Mouse (Mus musculus) lung, adult 2 months (tissue): ENCODE measurements around the gene Unc5a.

ENCODE experiments used
- CTCF ChIP-seq: fragments of 200-500 bp; IDR thresholded peaks from 2 replicates; pipeline ENCODE4 v1.5.1; 2011; ENCODE audit warnings: mild to moderate bottlenecking, low read length, control low read depth; ENCODE audit not compliant: insufficient read depth
- POLR2A ChIP-seq: fragments of 200-500 bp; IDR thresholded peaks from 2 replicates; pipeline ENCODE4 v1.6.1; 2011; ENCODE audit warnings: low read depth, mild to moderate bottlenecking, control low read depth, low read length, borderline replicate concordance; ENCODE audit errors: extremely low read depth

DNA sequence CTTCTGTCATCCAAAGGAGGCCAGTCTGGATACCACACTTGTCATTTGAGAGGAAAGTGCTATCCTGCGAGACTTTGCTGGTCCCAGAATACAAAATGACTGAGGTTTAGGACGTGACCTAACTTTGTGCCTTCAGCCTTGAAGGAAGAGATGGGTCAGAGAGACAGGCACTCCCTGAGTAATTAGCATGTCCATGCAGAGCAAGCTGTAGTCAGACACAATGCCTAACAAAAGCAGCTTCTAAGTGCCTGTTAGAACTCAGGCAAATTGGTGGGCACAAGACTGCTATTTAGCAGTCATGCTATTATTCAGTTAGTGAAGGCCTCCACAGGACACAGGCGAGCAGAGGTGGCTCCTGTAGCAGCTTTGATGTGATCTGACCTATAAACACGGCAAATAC lies 73.0 kb downstream of the Unc5a start:
- no peak for TF ChIP-seq POLR2A
- no peak for TF ChIP-seq CTCF
